Mouse (Mus musculus): ENCODE measurements around the gene Anapc16. TPM values are rescaled to one million over a fixed set of nuclear protein-coding genes. Genes with fewer than 3 reads are reported as not detected.

Gene Anapc16
- polyA plus RNA-seq (2014; fragmentation: Nextera tagmentation; extraction: Ambion mirVana), result 87.2 and 98.5 TPM in 2 replicates

GRCm38 (mm10) chr10:60002673-60003212, at the start of gene Anapc16, which contains the start of gene Ascc1:
Gene Anapc16 (minus strand): TSS chr10:60003135.
Gene Ascc1 (plus strand): TSS chr10:60002805.
- ATAC-seq (ENCODE audit: low FRiP score), result peak; percentile 97
- H3K4me1 ChIP-seq (ENCODE audit: control insufficient read depth, insufficient read depth, low read length), result peaks cover 8% of the 10 kb centered on the region; the same call in 1 of the 2 replicates
- peak within 1 kb of the TSS; percentile 95 for H3K27ac ChIP-seq (ENCODE audit: low read depth, low read length)
- peak; percentile 100 for DNase-seq (ENCODE audit: low spot score, missing footprints)
- no peaks in the 10 kb centered on the region for H3K36me3 ChIP-seq (ENCODE audit: control insufficient read depth, insufficient read depth, low read length)
- no peaks in the 10 kb centered on the region for H3K9me3 ChIP-seq (ENCODE audit: control insufficient read depth, low read length)
- H3K9ac ChIP-seq (ENCODE audit: low read length), result peak within 1 kb of the TSS; percentile 81
- peak within 1 kb of the TSS; percentile 80 for H3K4me2 ChIP-seq
- under 1% methylated on average over 51 of the region's 51 CpGs for WGBS
- H3K4me3 ChIP-seq (ENCODE audit: low read depth, low read length), result peak within 1 kb of the TSS; percentile 77
- H3K27me3 ChIP-seq (ENCODE audit: control insufficient read depth, insufficient read depth, low read length), result no peaks in the 10 kb centered on the region

DNA sequence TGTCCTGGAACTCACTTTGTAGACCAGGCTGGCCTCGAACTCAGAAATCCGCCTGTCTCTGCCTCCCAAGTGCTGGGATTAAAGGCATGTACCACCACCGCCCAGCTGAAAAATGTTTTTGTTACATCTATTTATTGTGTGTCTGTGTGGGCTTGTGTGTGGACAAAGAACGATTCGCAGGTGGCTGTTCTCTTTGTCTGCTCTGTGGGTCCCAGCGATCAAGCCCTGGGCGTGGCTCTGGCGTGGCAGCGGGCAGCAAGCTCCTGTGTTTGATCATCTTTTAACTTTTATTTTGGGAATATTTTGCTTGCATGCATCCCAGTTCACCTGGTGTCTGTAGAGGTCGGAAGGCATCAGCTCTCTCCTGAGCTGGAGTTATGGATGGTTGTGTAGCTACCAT, 47.6 kb upstream of the Anapc16 start:
- no peaks in the 10 kb centered on the region for H3K4me1 ChIP-seq (ENCODE audit: control insufficient read depth, insufficient read depth, low read length)
- 94% methylated on average over 10 of the region's 10 CpGs for whole genome bisulfite sequencing
- ATAC-seq (ENCODE audit: low FRiP score), result no peak

DNA sequence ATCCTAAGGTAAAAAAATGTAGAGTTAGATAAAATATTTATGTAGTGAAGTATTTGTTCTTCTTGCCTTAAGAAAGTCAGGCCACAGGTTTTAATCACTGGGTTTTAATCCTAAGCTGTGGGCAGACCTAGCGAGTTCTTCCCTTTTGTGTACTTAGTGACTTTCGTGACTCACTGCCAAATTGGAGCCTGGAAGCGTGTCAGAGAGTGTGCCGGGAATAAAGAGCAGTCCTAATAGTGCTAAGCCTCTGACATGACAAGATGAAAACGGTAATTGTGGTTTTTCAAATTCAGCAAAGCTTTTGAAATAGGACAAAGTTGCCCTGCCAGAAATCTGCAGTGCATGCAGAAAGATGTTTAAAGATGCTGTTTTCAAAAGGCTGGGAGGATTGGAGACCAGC, 43.8 kb upstream of the Anapc16 start:
- no peak overlapping the region for H3K27ac ChIP-seq (ENCODE audit: low read depth, low read length)
- no peak overlapping the region for H3K9ac ChIP-seq (ENCODE audit: low read length)
- H3K4me2 ChIP-seq, result no peak overlapping the region
- H3K36me3 ChIP-seq (ENCODE audit: control insufficient read depth, insufficient read depth, low read length), result no peaks in the 10 kb centered on the region
- ATAC-seq (ENCODE audit: low FRiP score) (no peak), DNase-seq (ENCODE audit: low spot score, missing footprints) (no peak)
- 23% methylated on average over 5 of the region's 5 CpGs for WGBS
- peaks cover 2% of the 10 kb centered on the region; the same call in 1 of the 2 replicates for H3K27me3 ChIP-seq (ENCODE audit: control insufficient read depth, insufficient read depth, low read length)
- no peaks in the 10 kb centered on the region for H3K9me3 ChIP-seq (ENCODE audit: control insufficient read depth, low read length)
- H3K4me1 ChIP-seq (ENCODE audit: control insufficient read depth, insufficient read depth, low read length), result no peaks in the 10 kb centered on the region
- no peak overlapping the region for H3K4me3 ChIP-seq (ENCODE audit: low read depth, low read length)

More for the DNA sequence above, 47.6 kb upstream of the Anapc16 start:
- no peaks in the 10 kb centered on the region for H3K36me3 ChIP-seq (ENCODE audit: control insufficient read depth, insufficient read depth, low read length)
- H3K9ac ChIP-seq (ENCODE audit: low read length), result no peak overlapping the region
- no peaks in the 10 kb centered on the region; the same call in 1 of the 2 replicates for H3K27me3 ChIP-seq (ENCODE audit: control insufficient read depth, insufficient read depth, low read length)
- H3K27ac ChIP-seq (ENCODE audit: low read depth, low read length), result no peak overlapping the region
- H3K4me2 ChIP-seq, result no peak overlapping the region
- H3K9me3 ChIP-seq (ENCODE audit: control insufficient read depth, low read length), result no peaks in the 10 kb centered on the region
- no peak overlapping the region for H3K4me3 ChIP-seq (ENCODE audit: low read depth, low read length)
- no peak for DNase-seq (ENCODE audit: low spot score, missing footprints)

DNA sequence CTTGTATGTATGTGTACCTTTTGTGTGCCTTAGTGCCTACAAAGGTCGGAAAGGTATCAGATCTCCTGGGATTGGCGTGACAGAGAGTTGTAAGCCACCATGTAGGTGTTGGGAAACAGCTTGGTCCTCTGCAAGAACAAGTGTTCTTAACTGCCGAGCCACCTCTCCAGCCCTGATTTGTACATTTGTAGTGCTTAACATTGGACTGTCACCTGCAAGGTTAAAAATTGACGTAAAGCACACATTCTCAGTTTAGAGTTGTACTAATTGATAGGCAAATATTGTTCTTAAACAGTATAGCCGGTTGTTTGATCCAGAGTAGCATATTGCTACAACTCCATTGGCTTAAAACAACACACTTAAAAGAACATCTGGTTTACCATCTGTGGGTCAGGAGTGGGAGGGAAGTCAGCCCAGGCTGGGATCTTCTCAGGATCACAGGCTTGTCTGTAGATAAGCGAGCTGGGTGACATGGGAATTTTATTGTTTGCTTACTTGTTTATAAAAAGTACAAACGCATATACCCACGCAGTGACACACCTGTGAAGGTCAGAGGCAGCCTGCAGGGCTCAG, 39.5 kb upstream of the Anapc16 start:
- no peaks in the 10 kb centered on the region for H3K36me3 ChIP-seq (ENCODE audit: control insufficient read depth, insufficient read depth, low read length)
- no peaks in the 10 kb centered on the region for H3K4me1 ChIP-seq (ENCODE audit: control insufficient read depth, insufficient read depth, low read length)
- ATAC-seq (ENCODE audit: low FRiP score) (no peak), DNase-seq (ENCODE audit: low spot score, missing footprints) (no peak)
- H3K27ac ChIP-seq (ENCODE audit: low read depth, low read length), result no peak overlapping the region
- H3K27me3 ChIP-seq (ENCODE audit: control insufficient read depth, insufficient read depth, low read length), result peaks cover 2% of the 10 kb centered on the region; the same call in 1 of the 2 replicates
- no peak overlapping the region for H3K4me3 ChIP-seq (ENCODE audit: low read depth, low read length)
- no peaks in the 10 kb centered on the region for H3K9me3 ChIP-seq (ENCODE audit: control insufficient read depth, low read length)
- WGBS, result 90% methylated on average over 8 of the region's 8 CpGs
- no peak overlapping the region for H3K4me2 ChIP-seq
- no peak overlapping the region for H3K9ac ChIP-seq (ENCODE audit: low read length)

- Histone ChIP-seq H3K4me1 (ENCODE audit: control insufficient read depth, insufficient read depth, low read length) (peaks cover 12% of the 10 kb centered on the region), H3K27me3 (ENCODE audit: control insufficient read depth, insufficient read depth, low read length) (no peaks in the 10 kb centered on the region), H3K9me3 (ENCODE audit: control insufficient read depth, low read length) (no peaks in the 10 kb centered on the region), H3K4me2 (no peak overlapping the region), H3K9ac (ENCODE audit: low read length) (no peak overlapping the region), H3K36me3 (ENCODE audit: control insufficient read depth, insufficient read depth, low read length) (no peaks in the 10 kb centered on the region), H3K4me3 (ENCODE audit: low read depth, low read length) (no peak overlapping the region), H3K27ac (ENCODE audit: low read depth, low read length) (no peak overlapping the region)
- 79% methylated on average over 4 of the region's 4 CpGs for WGBS
- ATAC-seq (ENCODE audit: low FRiP score) (no peak), DNase-seq (ENCODE audit: low spot score, missing footprints) (no peak)
Measured at GRCm38 (mm10) chr10:60035744-60036143, 32.8 kb upstream of the Anapc16 start.

DNA sequence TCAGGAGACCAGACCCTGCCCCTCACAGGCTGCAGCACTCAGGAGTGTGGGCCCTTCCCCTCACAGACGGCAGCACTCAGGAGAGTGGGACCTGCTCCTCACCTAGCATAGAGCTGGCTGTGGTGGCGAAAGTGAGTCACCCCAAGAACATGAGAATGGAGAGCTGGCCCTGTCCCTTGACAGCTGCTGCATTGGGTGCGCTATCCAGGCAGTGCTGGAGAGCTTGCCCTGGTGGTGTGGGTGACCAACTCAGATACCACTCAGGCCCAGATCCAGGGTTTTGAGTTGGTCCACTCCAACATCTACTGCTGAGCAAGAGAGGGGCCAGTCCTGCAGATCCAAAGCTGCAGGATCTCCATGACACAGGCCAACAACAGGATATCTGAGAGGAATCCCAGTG, 31.7 kb upstream of the Anapc16 start:
- Histone ChIP-seq H3K4me1 (ENCODE audit: control insufficient read depth, insufficient read depth, low read length) (peaks cover 12% of the 10 kb centered on the region), H3K27ac (ENCODE audit: low read depth, low read length) (no peak overlapping the region), H3K36me3 (ENCODE audit: control insufficient read depth, insufficient read depth, low read length) (no peaks in the 10 kb centered on the region), H3K9ac (ENCODE audit: low read length) (no peak overlapping the region), H3K27me3 (ENCODE audit: control insufficient read depth, insufficient read depth, low read length) (no peaks in the 10 kb centered on the region), H3K9me3 (ENCODE audit: control insufficient read depth, low read length) (no peaks in the 10 kb centered on the region), H3K4me3 (ENCODE audit: low read depth, low read length) (no peak overlapping the region), H3K4me2 (no peak overlapping the region)
- no peak for DNase-seq (ENCODE audit: low spot score, missing footprints)
- no peak for ATAC-seq (ENCODE audit: low FRiP score)
- 72% methylated on average over 3 of the region's 3 CpGs for WGBS

- H3K9ac ChIP-seq (ENCODE audit: low read length), result no peak overlapping the region
- H3K27ac ChIP-seq (ENCODE audit: low read depth, low read length), result no peak overlapping the region
- H3K9me3 ChIP-seq (ENCODE audit: control insufficient read depth, low read length), result no peaks in the 10 kb centered on the region
- no peak overlapping the region for H3K4me3 ChIP-seq (ENCODE audit: low read depth, low read length)
- H3K4me1 ChIP-seq (ENCODE audit: control insufficient read depth, insufficient read depth, low read length), result peaks cover 12% of the 10 kb centered on the region
- DNase-seq (ENCODE audit: low spot score, missing footprints), result no peak
- H3K36me3 ChIP-seq (ENCODE audit: control insufficient read depth, insufficient read depth, low read length), result no peaks in the 10 kb centered on the region
- no peaks in the 10 kb centered on the region for H3K27me3 ChIP-seq (ENCODE audit: control insufficient read depth, insufficient read depth, low read length)
- no peak for ATAC-seq (ENCODE audit: low FRiP score)
- WGBS, result 48% methylated on average over 5 of the region's 5 CpGs
- no peak overlapping the region for H3K4me2 ChIP-seq
Measured at GRCm38 (mm10) chr10:60033064-60033463, 30.1 kb upstream of the Anapc16 start.

DNA sequence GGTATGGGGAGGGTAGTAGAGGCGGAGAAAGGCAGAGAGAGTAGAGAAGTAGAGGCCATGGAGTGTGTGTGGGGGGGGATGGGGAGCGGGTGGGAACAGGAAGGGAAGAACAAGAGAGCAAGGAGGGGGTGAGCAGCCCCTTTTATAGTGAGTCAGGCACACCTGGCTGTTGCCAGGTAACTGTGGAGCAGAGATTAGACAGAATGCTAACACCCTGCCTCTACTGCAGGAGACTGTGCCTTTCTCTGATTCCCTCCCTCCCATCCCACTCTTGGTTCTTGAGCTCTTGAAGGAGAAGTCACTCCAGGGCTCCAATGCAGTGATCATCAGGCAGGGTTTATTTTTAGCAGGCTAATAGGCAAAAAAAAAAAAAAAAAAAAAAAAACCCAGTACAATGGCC, 29.7 kb upstream of the Anapc16 start:
- H3K4me1 ChIP-seq (ENCODE audit: control insufficient read depth, insufficient read depth, low read length), result peaks cover 12% of the 10 kb centered on the region
- H3K27ac ChIP-seq (ENCODE audit: low read depth, low read length), result no peak overlapping the region
- no peak overlapping the region for H3K4me3 ChIP-seq (ENCODE audit: low read depth, low read length)
- no peaks in the 10 kb centered on the region for H3K36me3 ChIP-seq (ENCODE audit: control insufficient read depth, insufficient read depth, low read length)
- H3K9me3 ChIP-seq (ENCODE audit: control insufficient read depth, low read length), result no peaks in the 10 kb centered on the region
- 0 out of 2 replicates have a peak, but pooled peaks have one; percentile 2 for ATAC-seq (ENCODE audit: low FRiP score)
- H3K27me3 ChIP-seq (ENCODE audit: control insufficient read depth, insufficient read depth, low read length), result no peaks in the 10 kb centered on the region
- H3K4me2 ChIP-seq, result no peak overlapping the region
- no peak overlapping the region for H3K9ac ChIP-seq (ENCODE audit: low read length)
- DNase-seq (ENCODE audit: low spot score, missing footprints), result no peak
- WGBS, result 59% methylated on average over 2 of the region's 2 CpGs

GRCm38 (mm10) chr10:60031985-60032384, 29.1 kb upstream of the Anapc16 start:
- Histone ChIP-seq H3K36me3 (ENCODE audit: control insufficient read depth, insufficient read depth, low read length) (no peaks in the 10 kb centered on the region), H3K9me3 (ENCODE audit: control insufficient read depth, low read length) (no peaks in the 10 kb centered on the region), H3K27ac (ENCODE audit: low read depth, low read length) (no peak overlapping the region), H3K4me3 (ENCODE audit: low read depth, low read length) (no peak overlapping the region), H3K4me2 (no peak overlapping the region), H3K27me3 (ENCODE audit: control insufficient read depth, insufficient read depth, low read length) (no peaks in the 10 kb centered on the region), H3K4me1 (ENCODE audit: control insufficient read depth, insufficient read depth, low read length) (peaks cover 13% of the 10 kb centered on the region), H3K9ac (ENCODE audit: low read length) (no peak overlapping the region)
- ATAC-seq (ENCODE audit: low FRiP score) (peak; percentile 44; the same call in 1 of the 2 replicates), DNase-seq (ENCODE audit: low spot score, missing footprints) (peak; percentile 87)
- WGBS, result 33% methylated on average over 2 of the region's 2 CpGs
